Mouse (Mus musculus) left cerebral cortex, postnatal 25 days (tissue): Measurements from ENCODE around the gene Fchsd2. TPM values are rescaled to one million over a fixed set of nuclear protein-coding genes. Genes with fewer than 3 reads are reported as not detected.

Source experiments
- DNase-seq, 2 experiments: peaks; one replicate each; pipeline ENCODE4 v3.0.0; 2022; ENCODE audit warnings: low spot score in 2 of 2, mixed read lengths in 1 of 2
- intact Hi-C: fragments of 180-260 bp; cut with DNase I; formaldehyde crosslinking; loops from one replicate; pipeline ENCODE4 v1.15.1; 2025
- total RNA-seq, 2 experiments: library from RNA; stranded (reverse); gene quantifications; 2 replicates each; pipeline ENCODE4 v1.2.3; 2021

Fchsd2 gene
- total RNA-seq, 2 experiments from 2014 or later: 38.8 to 43.9 TPM

- DNase-seq: no peak
- intact Hi-C loops: no loop called here
Measured at GRCm38 (mm10) chr7:101324142-101324962, 231.7 kb downstream of the Fchsd2 start.

GRCm38 (mm10) chr7:101326006-101326405 is 233.3 kb downstream of the Fchsd2 start:
- no peak for DNase-seq
- intact Hi-C loops: no loop called here

- intact Hi-C loops: no loop called here
Measured at GRCm38 (mm10) chr7:101327263-101327662, 234.6 kb downstream of the Fchsd2 start.

GRCm38 (mm10) chr7:101327786-101328185 is 235.1 kb downstream of the Fchsd2 start:
- DNase-seq: no peak
- intact Hi-C loops: no loop called here

More at GRCm38 (mm10) chr7:101327263-101327662, 234.6 kb downstream of the Fchsd2 start:
- DNase-seq: no peak

GRCm38 (mm10) chr7:101328621-101329158 is 236.0 kb downstream of the Fchsd2 start:
- peak; percentile 76 to 91 for DNase-seq
- intact Hi-C loops: no loop called here

- intact Hi-C loops: no loop called here
- no peak for DNase-seq
Measured at GRCm38 (mm10) chr7:101329606-101330005, 236.9 kb downstream of the Fchsd2 start.

GRCm38 (mm10) chr7:101330074-101330840 is 237.6 kb downstream of the Fchsd2 start:
- DNase-seq: no peak
- intact Hi-C loops: no loop called here

- intact Hi-C loops: no loop called here
- no peak for DNase-seq
Measured at GRCm38 (mm10) chr7:101330841-101331173, 238.1 kb downstream of the Fchsd2 start.

GRCm38 (mm10) chr7:101332045-101332831 is 239.6 kb downstream of the Fchsd2 start:
- intact Hi-C loops: no loop called here
- no peak for DNase-seq

Other genes with a start within 250 kb of the Fchsd2 start
- gene Relt, start 229.4 kb upstream of the Fchsd2 start, total RNA-seq: 10 to 100 TPM; 13.8 to 16.6 TPM
- 100 to 1,000 TPM; 109 to 120 TPM for gene Arhgef17, start 160.8 kb upstream of the Fchsd2 start, total RNA-seq
- 1 to 10 TPM; 2.5 to 4.1 TPM for gene P2ry6, start 118.2 kb upstream of the Fchsd2 start, total RNA-seq
- gene P2ry2, start 80.0 kb upstream of the Fchsd2 start, total RNA-seq: under 1 TPM; 0.71 to 0.85 TPM
- gene Atg16l2, start 209.4 kb downstream of the Fchsd2 start, total RNA-seq: 10 to 100 TPM; 49.9 to 59.4 TPM
- 10 to 100 TPM; 60.4 to 66.1 TPM for gene Stard10, start 224.2 kb downstream of the Fchsd2 start, total RNA-seq